Comparison of ENCODE assay signal across 16 mouse cellular contexts in genomic region chr11:25571396-25571795, GRCm38 (mm10).
DNase-seq lines count a peak whose midpoint lies in the region.
"Had no signal": no experiment of that assay in that cellular context is flagged by ENCODE, and none has a peak within 500 bp of the region (broad histone marks: within the 10 kb centered on the region; RNA-seq: fewer than 3 reads in every experiment).

No protein-coding gene starts in this region.

- DNase-seq in layer of hippocampus, adult 11-12 months (ENCODE audit: low spot score), result peak; percentile 36
- DNase-seq in layer of hippocampus, postnatal 25 days (ENCODE audit: extremely low spot score in 1 of 2, low spot score in 1 of 2), result no peak
- peak; percentile 37 to 76 for DNase-seq in layer of hippocampus, adult 18-20 months (ENCODE audit: low spot score in 2 of 2)
- peak; percentile 22 for DNase-seq in layer of hippocampus, adult 9-10 months (ENCODE audit: low spot score)
- peak; percentile 40 to 45 for DNase-seq in layer of hippocampus, postnatal 36 days
- no peak for DNase-seq in cerebellum, postnatal 25 days
- DNase-seq in kidney, adult 9 months, result no peak
- DNase-seq in thymus, adult 18-20 months, result no peak
- DNase-seq: adrenal gland, adult 2 months; adrenal gland, postnatal 10 days; adrenal gland, postnatal 25 days; cerebellum, adult 11 months; cerebellum, adult 18-20 months; cerebellum, adult 8-10 months; cerebellum, adult 9-11 months; cerebellum, postnatal 14 days had no signal

Comparison
In these comparisons a context has a peak if more than half of its experiments do, and no peak if none do; other contexts are left out.
1. DNase-seq: peak in layer of hippocampus, adult 11-12 months (single experiment), layer of hippocampus, adult 18-20 months (2 of 2), layer of hippocampus, adult 9-10 months (single experiment) and layer of hippocampus, postnatal 36 days (2 of 2); none in layer of hippocampus, postnatal 25 days (0 of 2), cerebellum, postnatal 25 days (0 of 2), kidney, adult 9 months (single experiment) and thymus, adult 18-20 months (0 of 2).